Mouse (Mus musculus) megakaryocyte, embryonic 14.5 days (primary cell): ENCODE results near the gene Lrmda.

ENCODE experiments used
- FLI1 ChIP-seq: IDR thresholded peaks from 2 replicates; pipeline ENCODE4 v1.6.1; 2012; ENCODE audit warnings: low read length, inconsistent platforms, mixed read lengths
- GATA1 ChIP-seq: IDR thresholded peaks from 3 replicates; pipeline ENCODE4 v1.6.1; 2012; ENCODE audit warnings: mixed read lengths, low read length, inconsistent platforms, borderline replicate concordance

DNA sequence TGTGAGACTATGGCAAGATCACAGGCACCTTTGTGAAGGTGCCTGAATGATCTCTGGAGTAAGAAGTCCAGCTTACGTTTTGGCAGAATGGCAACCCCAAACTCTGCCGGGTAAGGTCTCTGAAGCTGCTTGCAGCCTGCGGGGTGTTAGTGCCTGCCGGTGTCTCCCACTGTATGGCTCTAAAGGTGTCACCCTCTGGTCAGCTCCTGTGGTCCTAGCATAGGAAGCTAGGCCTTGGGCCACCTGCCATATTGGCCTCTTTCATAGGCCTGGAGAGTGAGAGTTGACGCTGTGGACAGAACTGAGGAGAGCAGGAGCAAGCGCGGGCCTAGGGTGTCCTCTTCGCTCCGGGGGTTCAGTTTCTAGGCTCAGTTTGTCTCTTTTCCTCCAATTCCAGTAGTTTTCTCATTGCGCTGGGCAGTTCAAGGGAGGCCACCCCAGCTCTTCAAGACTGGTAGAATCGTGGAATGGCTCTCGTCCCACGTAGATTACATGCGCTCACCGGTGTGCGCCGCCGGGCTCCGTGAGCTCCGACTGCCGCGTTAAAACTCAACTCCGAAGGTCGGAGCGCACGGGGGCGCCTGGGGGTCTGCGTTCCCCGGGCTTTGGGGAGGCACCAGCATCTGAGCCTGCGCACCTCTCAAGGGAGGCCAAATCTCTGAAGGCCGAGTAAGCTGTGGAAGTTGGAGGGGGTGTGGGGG is 29.0 kb upstream of the Lrmda start:
- TF ChIP-seq GATA1 (no peak), FLI1 (no peak)
